Mouse (Mus musculus) left cerebral cortex, postnatal 10 days (tissue): ENCODE measurements around the gene Pkd1l1. TPM values are rescaled to one million over a fixed set of nuclear protein-coding genes. Genes with fewer than 3 reads are reported as not detected.

Source experiments
- DNase-seq, 2 experiments: peaks; one replicate each; pipeline ENCODE4 v3.0.0; 2021 to 2022; ENCODE audit warnings: low spot score in 2 of 2, mixed read lengths in 1 of 2; ENCODE audit errors: extremely low spot score in 1 of 2
- intact Hi-C: fragments of 180-260 bp; cut with DNase I; formaldehyde crosslinking; loops from one replicate; pipeline ENCODE4 v1.15.1; 2025
- total RNA-seq, 2 experiments: library from RNA; stranded (reverse); gene quantifications; 2 replicates each; pipeline ENCODE4 v1.2.3; 2021

The Pkd1l1 gene
- total RNA-seq, 2 experiments from 2014 or later: not detected

- DNase-seq: no peak
- intact Hi-C loops: no loop called here
Measured at GRCm38 (mm10) chr11:8784413-8784812, 188.7 kb downstream of the Pkd1l1 start.

GRCm38 (mm10) chr11:8782141-8782465 is 191.0 kb downstream of the Pkd1l1 start:
- DNase-seq: peak in 1 of 2 experiments; percentile 8
- intact Hi-C loops: no loop called here

- intact Hi-C loops: no loop called here
- DNase-seq: no peak
Measured at GRCm38 (mm10) chr11:8781308-8782140, 191.5 kb downstream of the Pkd1l1 start.

GRCm38 (mm10) chr11:8779427-8779826 is 193.6 kb downstream of the Pkd1l1 start:
- intact Hi-C loops: no loop called here
- no peak for DNase-seq

Other genes starting within 250 kb of the Pkd1l1 start
- 10 to 100 TPM in 1 of 2 experiments, 1 to 10 TPM in 1; 8.9 to 13.5 TPM for gene Hus1, start 37.9 kb upstream of the Pkd1l1 start, total RNA-seq
- under 1 TPM; 0.61 to 0.73 TPM for gene Gm11992, start 75.3 kb upstream of the Pkd1l1 start, total RNA-seq
- under 1 TPM; 0.30 TPM for gene Sun3, start 75.7 kb upstream of the Pkd1l1 start, total RNA-seq
- gene Upp1, start 144.8 kb upstream of the Pkd1l1 start, total RNA-seq: 1 to 10 TPM; 1.2 to 1.4 TPM
- under 1 TPM; 0.09 to 0.12 TPM for gene Abca13, start 218.7 kb upstream of the Pkd1l1 start, total RNA-seq